Mouse (Mus musculus): ENCODE data around the gene Arhgap31. TPM values are rescaled to one million over a fixed set of nuclear protein-coding genes. Genes with fewer than 3 reads are reported as not detected.
"Not testable (repeated sequence)": the region's sequence is repeated elsewhere in the genome, so short reads cannot be mapped to it uniquely, and the experiment has no call there.

Arhgap31 gene
- total RNA-seq, 2 experiments from 2014 or later, result 11.9 to 18.6 TPM

GRCm38 (mm10) chr16:38695557-38695956, 17.5 kb downstream of the Arhgap31 start:
- no peak overlapping the region for H3K4me3 ChIP-seq
- no peak for TF ChIP-seq CTCF (IDR thresholded peaks at IDR 0.05)
- no peak overlapping the region for H3K27ac ChIP-seq
- intact Hi-C loops (cut with DNase I), result no loop called here
- no peak for DNase-seq

GRCm38 (mm10) chr16:38694906-38695540, 18.1 kb downstream of the Arhgap31 start:
- H3K27ac ChIP-seq, result no peak overlapping the region
- no peak overlapping the region for H3K4me3 ChIP-seq
- TF ChIP-seq CTCF (IDR thresholded peaks at IDR 0.05), result no peak
- no peak for DNase-seq
- intact Hi-C loops (cut with DNase I), result no loop called here

- Histone ChIP-seq H3K27ac (peak overlapping the region; percentile 88), H3K4me3 (peak overlapping the region; percentile 61)
- intact Hi-C loops (cut with DNase I), result no loop called here
- TF ChIP-seq CTCF (IDR thresholded peaks at IDR 0.05), result no peak
- peak; percentile 45 for DNase-seq
Measured at GRCm38 (mm10) chr16:38690501-38690900, 22.6 kb downstream of the Arhgap31 start.

- no peak for TF ChIP-seq CTCF (IDR thresholded peaks at IDR 0.05)
- DNase-seq, result peak; percentile 74
- H3K4me3 ChIP-seq, result peak overlapping the region; percentile 61
- intact Hi-C loops (cut with DNase I), result loop anchor here (5.0 kb wide), 1 partner anchor 42 kb away; no protein-coding TSS in a partner anchor
- H3K27ac ChIP-seq, result peak overlapping the region; percentile 88
Measured at GRCm38 (mm10) chr16:38689786-38690185, 23.3 kb downstream of the Arhgap31 start.

- TF ChIP-seq CTCF (IDR thresholded peaks at IDR 0.05), result no peak
- peak; percentile 83 for DNase-seq
- peak overlapping the region; percentile 88 for H3K27ac ChIP-seq
- H3K4me3 ChIP-seq, result peak overlapping the region; percentile 7; the same call in 1 of the 2 replicates
- intact Hi-C loops (cut with DNase I), result loop anchor here (5.0 kb wide), 1 partner anchor 41 kb away; no protein-coding TSS in a partner anchor
Measured at GRCm38 (mm10) chr16:38688531-38689264, 24.4 kb downstream of the Arhgap31 start.

GRCm38 (mm10) chr16:38687673-38688072, 25.4 kb downstream of the Arhgap31 start:
- peak overlapping the region; percentile 7 for H3K4me3 ChIP-seq
- TF ChIP-seq CTCF (IDR thresholded peaks at IDR 0.05), result no peak
- intact Hi-C loops (cut with DNase I), result loop anchor here (5.0 kb wide), 1 partner anchor 40 kb away; no protein-coding TSS in a partner anchor
- H3K27ac ChIP-seq, result peak overlapping the region; percentile 88
- DNase-seq, result peak; percentile 44

GRCm38 (mm10) chr16:38683094-38683493, 30.0 kb downstream of the Arhgap31 start:
- Histone ChIP-seq H3K27ac (no peak overlapping the region), H3K4me3 (no peak overlapping the region)
- intact Hi-C loops (cut with DNase I), result no loop called here
- no peak for DNase-seq
- TF ChIP-seq CTCF (IDR thresholded peaks at IDR 0.05), result no peak

GRCm38 (mm10) chr16:38681313-38681712, 31.8 kb downstream of the Arhgap31 start:
- Histone ChIP-seq H3K4me3 (no peak overlapping the region), H3K27ac (peak overlapping the region; percentile 35; the same call in 1 of the 2 replicates)
- no peak for DNase-seq
- intact Hi-C loops (cut with DNase I), result no loop called here
- TF ChIP-seq CTCF (IDR thresholded peaks at IDR 0.05), result no peak

GRCm38 (mm10) chr16:38679431-38680021, 33.5 kb downstream of the Arhgap31 start:
- no peak for TF ChIP-seq CTCF (IDR thresholded peaks at IDR 0.05)
- intact Hi-C loops (cut with DNase I), result no loop called here
- DNase-seq, result peak; percentile 39
- Histone ChIP-seq H3K4me3 (peak overlapping the region; percentile 61), H3K27ac (peak overlapping the region; percentile 85)

GRCm38 (mm10) chr16:38678853-38679252, 34.2 kb downstream of the Arhgap31 start:
- intact Hi-C loops (cut with DNase I), result no loop called here
- TF ChIP-seq CTCF (IDR thresholded peaks at IDR 0.05), result no peak
- no peak for DNase-seq
- H3K4me3 ChIP-seq, result peak overlapping the region; percentile 61
- H3K27ac ChIP-seq, result peak overlapping the region; percentile 85

GRCm38 (mm10) chr16:38677941-38678340, 35.1 kb downstream of the Arhgap31 start:
- H3K4me3 ChIP-seq; intact Hi-C loops (cut with DNase I); DNase-seq: not testable (repeated sequence)
- peak overlapping the region; percentile 58 for H3K27ac ChIP-seq

GRCm38 (mm10) chr16:38677171-38677570, 35.9 kb downstream of the Arhgap31 start:
- no peak for TF ChIP-seq CTCF (IDR thresholded peaks at IDR 0.05)
- H3K27ac ChIP-seq, result peak overlapping the region; percentile 77
- intact Hi-C loops (cut with DNase I), result no loop called here
- H3K4me3 ChIP-seq, result no peak overlapping the region
- no peak for DNase-seq

GRCm38 (mm10) chr16:38676647-38677046, 36.4 kb downstream of the Arhgap31 start:
- TF ChIP-seq CTCF (IDR thresholded peaks at IDR 0.05), result no peak
- intact Hi-C loops (cut with DNase I), result no loop called here
- Histone ChIP-seq H3K27ac (peak overlapping the region; percentile 77), H3K4me3 (no peak overlapping the region)
- no peak for DNase-seq
